Mouse (Mus musculus) forebrain, postnatal 0 days (tissue): Measurements from ENCODE around the gene Hbb-bh2. TPM values are rescaled to one million over a fixed set of nuclear protein-coding genes. Genes with fewer than 3 reads are reported as not detected.
A peak's percentile ranks its signal among the peaks of the same experiment; 100 is the strongest.

ENCODE experiments used
- ATAC-seq: fragments of 200-750 bp; cut with Nextera tagmentation; 2 replicates; pipeline ENCODE4 v1.8.0; 2017; ENCODE audit warnings: mild to moderate bottlenecking, moderate library complexity
- DNase-seq: peaks from one replicate; pipeline ENCODE4 v3.0.0-alpha.2; 2015
- H3K27ac ChIP-seq: fragments of 300-500 bp; sonication (generic); 2 replicates; pipeline ENCODE4 v1.5.1; 2014; ENCODE audit warnings: low read depth, mild to moderate bottlenecking, antibody characterized with exemption, low read length, moderate library complexity, mixed read lengths
- H3K27me3 ChIP-seq: fragments of 300-500 bp; sonication (generic); 2 replicates; pipeline ENCODE4 v1.6.1; 2014; ENCODE audit warnings: mild to moderate bottlenecking, low read length, mixed read lengths; ENCODE audit not compliant: insufficient read depth
- H3K36me3 ChIP-seq: fragments of 300-500 bp; sonication (generic); 2 replicates; pipeline ENCODE4 v1.6.1; 2014; ENCODE audit warnings: mild to moderate bottlenecking, moderate library complexity; ENCODE audit not compliant: insufficient read depth
- H3K4me1 ChIP-seq: fragments of 300-500 bp; sonication (generic); 2 replicates; pipeline ENCODE4 v1.6.1; 2014; ENCODE audit warnings: antibody characterized with exemption; ENCODE audit not compliant: insufficient read depth
- H3K4me2 ChIP-seq: fragments of 300-500 bp; sonication (generic); 2 replicates; pipeline ENCODE4 v1.6.1; 2014; ENCODE audit warnings: low read depth, mild to moderate bottlenecking, moderate library complexity
- H3K4me3 ChIP-seq: fragments of 300-500 bp; sonication (generic); 2 replicates; pipeline ENCODE4 v1.5.1; 2014; ENCODE audit warnings: low read depth, low read length, mixed read lengths
- H3K9ac ChIP-seq: fragments of 300-500 bp; sonication (generic); 2 replicates; pipeline ENCODE4 v1.6.1; 2014; ENCODE audit warnings: mild to moderate bottlenecking
- H3K9me3 ChIP-seq: fragments of 300-500 bp; sonication (generic); 2 replicates; pipeline ENCODE4 v1.6.1; 2016; ENCODE audit warnings: low read length
- CTCF ChIP-seq: sonication (generic); IDR thresholded peaks from 2 replicates; pipeline ENCODE4 v1.5.1; 2016; ENCODE audit warnings: antibody characterized with exemption, control low read depth, low read depth
- WGBS: fragments of 180-500 bp; shearing (Covaris S2); extraction: QIAGEN DNeasy Blood & Tissue Kit; methylation state at CpG from one replicate; pipeline ENCODE4 v1.1.7; 2014; 5-methylcytosine and 5-hydroxymethylcytosine counted together
- polyA plus RNA-seq: library from polyadenylated mRNA; unstranded; fragments of >200 nt; fragmentation: Nextera tagmentation; extraction: Ambion mirVana; gene quantifications from 2 replicates; pipeline ENCODE4 v1.2.1, GENCODE M21; 2015
- total RNA-seq: library from RNA; depleted of rRNA; stranded (reverse); fragments of >200 nt; gene quantifications from 2 replicates; pipeline ENCODE4 v1.2.3, GENCODE M21; 2014; rRNA removed

Hbb-bh2 gene
- total RNA-seq (not detected in 2 replicates), polyA plus RNA-seq (not detected in 2 replicates)

DNA sequence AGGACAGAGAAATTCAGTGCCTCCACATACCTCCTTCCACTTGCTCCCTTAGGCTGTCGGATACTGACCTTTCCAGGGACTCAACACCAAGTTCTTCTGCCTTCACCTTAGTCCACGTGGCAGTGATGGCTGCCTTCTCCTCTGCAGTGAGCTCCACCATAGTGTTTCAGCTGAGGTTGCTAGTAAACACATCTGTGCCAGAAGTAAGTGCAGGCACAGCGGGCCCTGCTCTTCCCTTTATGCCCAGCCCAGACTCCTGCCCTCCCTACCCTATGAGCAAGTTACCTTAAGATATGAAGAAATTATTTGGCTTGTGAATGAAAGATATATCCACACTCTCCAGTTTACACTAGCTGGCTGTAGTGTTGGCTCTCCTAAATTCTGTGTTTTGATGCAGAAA is at the start of gene Hbb-bh2:
Gene Hbb-bh2, minus strand, starts transcription at position 253 of the 400 bp plus-strand sequence.
- Histone ChIP-seq H3K4me1 (no peaks in the 10 kb centered on the region), H3K27me3 (no peaks in the 10 kb centered on the region), H3K9me3 (no peaks in the 10 kb centered on the region), H3K4me2 (no peak within 1 kb of the TSS), H3K27ac (no peak within 1 kb of the TSS), H3K4me3 (no peak within 1 kb of the TSS), H3K36me3 (no peaks in the 10 kb centered on the region), H3K9ac (no peak within 1 kb of the TSS)
- DNase-seq (no peak), ATAC-seq (no peak)
- TF ChIP-seq CTCF: no peak
- 70% methylated on average over 3 of the region's 3 CpGs for WGBS

DNA sequence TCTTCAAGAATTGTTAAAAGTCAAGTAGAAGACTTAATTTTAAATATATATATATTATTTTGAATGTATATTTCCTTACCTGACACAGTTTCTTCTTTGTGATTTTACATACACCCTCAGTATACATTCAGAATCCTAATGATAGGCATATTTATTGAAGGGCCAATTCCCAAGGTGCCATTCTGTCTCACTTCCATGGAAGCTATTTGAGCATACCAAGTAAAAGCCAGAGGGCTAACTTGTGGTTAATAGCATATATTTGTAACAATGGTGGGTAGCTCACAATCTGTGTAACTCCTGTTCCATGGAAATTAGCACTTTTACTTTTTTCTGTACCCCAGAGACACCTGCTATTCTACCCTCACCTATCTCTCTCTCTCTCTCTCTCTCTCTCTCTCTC is 45.8 kb upstream of the Hbb-bh2 start, which contains the start of gene Olfr66:
Gene Olfr66, minus strand, starts transcription at position 101 of the 400 bp plus-strand sequence.
- TF ChIP-seq CTCF: no peak
- Histone ChIP-seq H3K27me3 (no peaks in the 10 kb centered on the region), H3K36me3 (no peaks in the 10 kb centered on the region), H3K9me3 (no peaks in the 10 kb centered on the region), H3K9ac (no peak within 1 kb of the TSS), H3K4me3 (no peak within 1 kb of the TSS), H3K4me1 (no peaks in the 10 kb centered on the region), H3K27ac (no peak within 1 kb of the TSS), H3K4me2 (no peak within 1 kb of the TSS)
- ATAC-seq (no peak), DNase-seq (no peak)

DNA sequence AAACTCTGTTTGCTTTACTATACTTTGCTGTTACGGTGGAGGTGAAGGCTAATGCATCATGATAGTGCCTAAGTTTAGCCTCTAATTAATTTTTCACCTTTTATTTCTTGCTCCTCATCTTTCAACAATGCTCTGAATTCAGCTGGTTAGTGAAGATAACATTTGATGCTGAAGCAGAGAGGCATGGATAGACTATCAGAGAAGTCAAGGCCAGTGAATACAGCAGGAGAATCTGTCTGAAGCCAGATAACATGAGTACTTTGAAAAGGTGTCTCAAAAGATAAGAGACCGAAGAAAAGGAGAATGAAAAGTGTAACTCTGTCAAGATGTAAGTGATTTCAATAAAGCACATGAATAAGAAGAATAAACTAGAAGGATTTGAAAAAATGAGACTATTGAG is 36.8 kb upstream of the Hbb-bh2 start:
- Histone ChIP-seq H3K4me2 (no peak overlapping the region), H3K36me3 (no peaks in the 10 kb centered on the region), H3K27ac (no peak overlapping the region), H3K4me1 (no peaks in the 10 kb centered on the region), H3K4me3 (no peak overlapping the region), H3K9me3 (no peaks in the 10 kb centered on the region), H3K27me3 (no peaks in the 10 kb centered on the region), H3K9ac (no peak overlapping the region)
- no peak for DNase-seq
- no peak for ATAC-seq
- TF ChIP-seq CTCF: no peak
- WGBS: 83% methylated on average over 2 of the region's 2 CpGs

DNA sequence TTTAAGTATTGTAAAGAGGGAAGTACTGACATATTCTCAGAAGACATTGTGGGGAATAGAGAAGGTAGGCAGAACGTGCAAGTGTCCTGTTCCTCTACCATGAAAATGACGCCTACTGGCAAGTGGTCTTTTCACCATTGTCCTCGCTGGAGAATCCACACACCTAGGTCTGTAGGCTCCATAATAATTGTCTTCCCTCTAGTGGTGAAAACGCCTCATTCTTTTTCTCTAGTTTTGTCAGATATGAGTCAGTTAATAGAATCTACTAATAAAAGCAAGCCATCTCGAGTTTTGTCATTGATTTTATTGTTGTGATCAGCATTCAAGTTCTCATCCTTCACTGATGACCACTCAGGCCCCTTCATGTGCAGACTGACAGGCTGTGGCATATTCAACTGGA is 34.1 kb upstream of the Hbb-bh2 start:
- WGBS: 43% methylated on average over 5 of the region's 5 CpGs
- Histone ChIP-seq H3K4me3 (no peak overlapping the region), H3K27ac (no peak overlapping the region), H3K4me2 (no peak overlapping the region), H3K9me3 (no peaks in the 10 kb centered on the region), H3K9ac (no peak overlapping the region), H3K27me3 (no peaks in the 10 kb centered on the region), H3K4me1 (no peaks in the 10 kb centered on the region), H3K36me3 (no peaks in the 10 kb centered on the region)
- no peak for DNase-seq
- ATAC-seq: no peak
- TF ChIP-seq CTCF: no peak

DNA sequence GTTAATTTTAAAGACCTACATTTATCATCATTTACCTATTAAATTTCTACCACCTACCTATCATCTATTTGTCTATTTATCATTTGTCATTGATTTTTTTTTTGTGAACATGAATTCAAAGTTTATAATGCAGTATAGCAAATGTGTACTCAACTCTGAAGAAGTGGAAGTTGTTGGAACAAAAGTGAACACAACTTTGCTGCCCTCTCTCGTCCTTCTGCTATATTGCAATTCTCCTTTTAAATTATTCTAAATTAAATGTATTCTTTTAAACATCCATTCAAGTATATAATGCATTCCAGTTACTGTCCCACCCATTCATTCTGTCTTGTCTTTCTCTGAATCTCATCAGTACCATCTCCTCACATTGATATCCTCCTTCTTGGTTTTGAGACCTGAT is 32.7 kb upstream of the Hbb-bh2 start:
- Histone ChIP-seq H3K9ac (no peak overlapping the region), H3K4me2 (no peak overlapping the region), H3K27ac (no peak overlapping the region), H3K4me1 (no peaks in the 10 kb centered on the region), H3K27me3 (no peaks in the 10 kb centered on the region), H3K9me3 (no peaks in the 10 kb centered on the region), H3K4me3 (no peak overlapping the region), H3K36me3 (no peaks in the 10 kb centered on the region)
- no peak for ATAC-seq
- peak; percentile 58 for TF ChIP-seq CTCF
- peak; percentile 32 for DNase-seq
- WGBS: 6% methylated on average over 1 of the region's 1 CpGs

DNA sequence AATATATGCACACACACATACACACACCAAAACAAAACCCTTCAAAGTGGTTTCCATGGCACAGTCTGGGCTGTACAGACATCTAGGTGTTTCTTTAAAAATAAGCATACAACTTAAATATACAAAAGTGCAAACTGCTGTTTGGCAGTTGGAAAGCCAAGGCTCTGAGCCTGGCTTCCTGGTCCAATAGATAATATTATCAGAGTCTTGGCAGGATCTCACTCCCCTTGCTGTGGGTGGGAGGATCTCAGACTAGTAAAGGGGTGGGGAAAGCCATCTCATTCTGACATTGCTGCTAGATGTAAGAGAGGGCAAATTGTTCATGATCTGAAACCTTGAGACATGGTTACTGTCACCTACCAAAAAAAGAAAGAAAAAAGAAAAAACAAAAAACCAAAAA is 30.3 kb upstream of the Hbb-bh2 start:
- Histone ChIP-seq H3K27ac (no peak overlapping the region), H3K36me3 (no peaks in the 10 kb centered on the region), H3K9me3 (no peaks in the 10 kb centered on the region), H3K4me2 (no peak overlapping the region), H3K9ac (no peak overlapping the region), H3K4me3 (no peak overlapping the region), H3K4me1 (no peaks in the 10 kb centered on the region), H3K27me3 (no peaks in the 10 kb centered on the region)
- TF ChIP-seq CTCF: no peak
- ATAC-seq: no peak
- DNase-seq: no peak

DNA sequence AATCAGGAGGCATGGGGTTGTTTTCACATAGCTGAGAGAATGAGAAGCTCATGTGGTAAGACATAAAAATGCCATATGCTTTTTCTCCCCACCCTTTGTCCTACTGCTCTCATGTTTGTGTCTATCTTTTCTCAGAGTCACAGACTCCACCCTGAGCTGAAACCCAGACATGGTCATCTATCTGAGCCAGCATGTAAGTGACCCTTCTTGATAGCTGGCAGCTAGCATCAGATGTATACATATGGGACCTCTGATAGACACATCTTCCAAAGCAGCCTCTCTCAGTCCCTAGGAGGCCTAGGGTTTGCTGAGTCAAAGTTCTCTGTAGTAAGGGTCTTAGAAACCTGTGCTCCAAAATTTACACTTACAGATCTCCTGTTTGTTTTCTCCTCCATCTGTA is 25.4 kb upstream of the Hbb-bh2 start:
- TF ChIP-seq CTCF: no peak
- Histone ChIP-seq H3K27ac (no peak overlapping the region), H3K9ac (no peak overlapping the region), H3K36me3 (no peaks in the 10 kb centered on the region), H3K4me1 (no peaks in the 10 kb centered on the region), H3K27me3 (no peaks in the 10 kb centered on the region), H3K9me3 (no peaks in the 10 kb centered on the region), H3K4me3 (no peak overlapping the region), H3K4me2 (no peak overlapping the region)
- no peak for DNase-seq
- no peak for ATAC-seq

DNA sequence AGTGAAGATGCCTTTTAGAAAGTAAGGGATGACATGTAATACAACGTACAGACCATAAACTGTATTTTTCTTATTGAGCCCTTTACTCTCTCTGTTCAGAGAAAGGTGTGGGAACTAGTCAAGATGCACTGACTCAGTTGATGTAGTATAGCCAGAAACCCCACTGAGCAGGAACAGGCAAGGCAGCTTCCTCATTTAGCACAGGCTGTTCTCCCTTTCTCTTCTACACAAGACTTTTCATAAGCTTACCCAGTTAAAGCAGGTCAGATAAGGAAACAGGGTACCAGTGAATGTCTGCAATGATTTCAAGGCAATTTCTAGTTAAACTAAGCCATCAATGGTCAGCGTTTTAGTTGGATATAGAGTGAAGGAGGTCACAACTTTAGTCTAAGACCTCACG is 21.2 kb upstream of the Hbb-bh2 start:
- Histone ChIP-seq H3K9ac (no peak overlapping the region), H3K27ac (no peak overlapping the region), H3K27me3 (no peaks in the 10 kb centered on the region), H3K36me3 (no peaks in the 10 kb centered on the region), H3K4me3 (no peak overlapping the region), H3K4me2 (no peak overlapping the region), H3K4me1 (no peaks in the 10 kb centered on the region), H3K9me3 (no peaks in the 10 kb centered on the region)
- ATAC-seq (no peak), DNase-seq (no peak)
- TF ChIP-seq CTCF: no peak
- WGBS: 79% methylated on average over 3 of the region's 3 CpGs
